Mouse (Mus musculus) liver, embryonic 14.5 days (tissue): ENCODE measurements around the gene Thsd4. TPM values are rescaled to one million over a fixed set of nuclear protein-coding genes. Genes with fewer than 3 reads are reported as not detected.

Experiments used
- ATAC-seq: fragments of 200-750 bp; cut with Nextera tagmentation; 2 replicates; pipeline ENCODE4 v1.8.0; 2017; ENCODE audit warnings: moderate number of reproducible peaks, mild to moderate bottlenecking, moderate library complexity; ENCODE audit not compliant: insufficient read depth
- DNase-seq, 3 experiments: peaks; one replicate each; pipeline ENCODE4 v3.0.0-alpha.2; 2012 to 2013; ENCODE audit warnings: low read depth in 3 of 3, low spot score in 3 of 3
- H3K27ac ChIP-seq: fragments of 300-500 bp; sonication (generic); 2 replicates; pipeline ENCODE4 v1.5.1; 2014; ENCODE audit warnings: moderate library complexity, mild to moderate bottlenecking, control low read depth, inconsistent platforms
- H3K27me3 ChIP-seq: fragments of 300-500 bp; sonication (generic); 2 replicates; pipeline ENCODE4 v1.6.1; 2014; ENCODE audit warnings: mild to moderate bottlenecking, low read length, moderate library complexity; ENCODE audit not compliant: control insufficient read depth, insufficient read depth
- H3K36me3 ChIP-seq: fragments of 300-500 bp; sonication (generic); replicated peaks from 2 replicates; pipeline ENCODE4 v1.6.1; 2014; ENCODE audit warnings: low read depth; ENCODE audit not compliant: control insufficient read depth, insufficient read depth
- H3K4me1 ChIP-seq, 2 experiments: fragments of 200-500 bp in 1 of 2; fragments of 300-500 bp in 1 of 2; sonication (generic) in 1 of 2; replicated peaks; 2 replicates each; pipeline ENCODE4 v1.6.1; 2012 to 2014; ENCODE audit warnings: antibody characterized with exemption in 1 of 2, inconsistent platforms in 1 of 2, low read length in 1 of 2; ENCODE audit not compliant: control insufficient read depth in 2 of 2, insufficient read depth in 2 of 2
- H3K4me2 ChIP-seq: fragments of 300-500 bp; sonication (generic); 2 replicates; pipeline ENCODE4 v1.6.1; 2014; ENCODE audit warnings: low read depth, mild to moderate bottlenecking, control low read depth, moderate library complexity
- H3K4me3 ChIP-seq, 2 experiments: fragments of 200-500 bp in 1 of 2; fragments of 300-500 bp in 1 of 2; sonication (generic) in 1 of 2; 2 replicates each; pipeline ENCODE4 v1.5.1; 2012 to 2014; ENCODE audit warnings: low read depth in 2 of 2, low read length in 2 of 2, mild to moderate bottlenecking in 2 of 2, control low read depth in 1 of 2, inconsistent platforms in 1 of 2, moderate library complexity in 1 of 2; ENCODE audit not compliant: insufficient read depth in 1 of 2
- H3K9ac ChIP-seq: fragments of 300-500 bp; sonication (generic); replicated peaks from 2 replicates; pipeline ENCODE4 v1.6.1; 2014; ENCODE audit warnings: mild to moderate bottlenecking, control low read depth, moderate library complexity
- H3K9me3 ChIP-seq: fragments of 300-500 bp; sonication (generic); 2 replicates; pipeline ENCODE4 v1.6.1; 2016; ENCODE audit warnings: low read length, mixed read lengths; ENCODE audit not compliant: control insufficient read depth
- CTCF ChIP-seq: IDR thresholded peaks from 2 replicates; pipeline ENCODE4 v1.5.1; 2016; ENCODE audit warnings: antibody characterized with exemption, low read depth, control low read depth
- EP300 ChIP-seq: IDR thresholded peaks from 2 replicates; pipeline ENCODE4 v1.6.1; 2016; ENCODE audit warnings: antibody characterized with exemption, low read depth
- WGBS: fragments of 180-500 bp; shearing (Covaris S2); extraction: QIAGEN DNeasy Blood & Tissue Kit; methylation state at CpG from one replicate; pipeline ENCODE4 v1.1.7; 2014; ENCODE audit not compliant: insufficient replicate concordance; 5-methylcytosine and 5-hydroxymethylcytosine counted together
- polyA plus RNA-seq, 2 experiments: library from polyadenylated mRNA; depleted of rRNA in 1 of 2; stranded (reverse) in 1 of 2; unstranded in 1 of 2; fragments of >200 nt; fragmentation: Nextera tagmentation in 1 of 2; extraction: Ambion mirVana in 1 of 2; gene quantifications; 2 replicates each; pipeline versions ENCODE4 v1.2.1 to v1.2.3; 2012 to 2014

Gene Thsd4
- polyA plus RNA-seq, 2 experiments, result 0.43 to 0.48 TPM

GRCm38 (mm10) chr9:60008936-60009335, 512.9 kb downstream of the Thsd4 start:
- no peak overlapping the region for H3K4me3 ChIP-seq
- H3K4me1 ChIP-seq, result no peaks in the 10 kb centered on the region
- H3K9ac ChIP-seq, result no peak overlapping the region
- no peak for DNase-seq
- 40% methylated on average over 7 of the region's 7 CpGs for WGBS
- no peak overlapping the region for H3K27ac ChIP-seq
- no peaks in the 10 kb centered on the region for H3K9me3 ChIP-seq
- no peak for ATAC-seq
- no peaks in the 10 kb centered on the region for H3K36me3 ChIP-seq
- TF ChIP-seq CTCF, result no peak
- no peak for TF ChIP-seq EP300
- no peak overlapping the region for H3K4me2 ChIP-seq
- no peaks in the 10 kb centered on the region for H3K27me3 ChIP-seq

GRCm38 (mm10) chr9:60002323-60002722, 519.5 kb downstream of the Thsd4 start:
- 60% methylated on average over 8 of the region's 8 CpGs for WGBS
- H3K4me1 ChIP-seq, result no peaks in the 10 kb centered on the region
- no peaks in the 10 kb centered on the region for H3K27me3 ChIP-seq
- no peaks in the 10 kb centered on the region for H3K36me3 ChIP-seq
- H3K27ac ChIP-seq, result no peak overlapping the region
- TF ChIP-seq CTCF, result no peak
- TF ChIP-seq EP300, result no peak
- H3K9me3 ChIP-seq, result no peaks in the 10 kb centered on the region
- no peak for ATAC-seq
- no peak overlapping the region for H3K4me3 ChIP-seq
- no peak for DNase-seq
- H3K4me2 ChIP-seq, result no peak overlapping the region
- no peak overlapping the region for H3K9ac ChIP-seq

- 50% methylated on average over 3 of the region's 3 CpGs for WGBS
These were observed 520.4 kb downstream of the Thsd4 start for GRCm38 (mm10) chr9:60001444-60001843.

GRCm38 (mm10) chr9:59997725-59998124, 524.1 kb downstream of the Thsd4 start:
- Histone ChIP-seq H3K27me3 (no peaks in the 10 kb centered on the region), H3K4me2 (no peak overlapping the region), H3K27ac (no peak overlapping the region), H3K4me1 (no peaks in the 10 kb centered on the region), H3K4me3 (no peak overlapping the region), H3K9ac (no peak overlapping the region), H3K36me3 (no peaks in the 10 kb centered on the region), H3K9me3 (no peaks in the 10 kb centered on the region)
- ATAC-seq (no peak), DNase-seq (no peak)
- 61% methylated on average over 4 of the region's 4 CpGs for WGBS
- no peak for TF ChIP-seq CTCF
- no peak for TF ChIP-seq EP300

More at GRCm38 (mm10) chr9:60001444-60001843, 520.4 kb downstream of the Thsd4 start:
- ATAC-seq (no peak), DNase-seq (no peak)
- no peak overlapping the region for H3K4me3 ChIP-seq
- no peak overlapping the region for H3K27ac ChIP-seq
- H3K27me3 ChIP-seq, result no peaks in the 10 kb centered on the region
- H3K9ac ChIP-seq, result no peak overlapping the region
- TF ChIP-seq EP300 (no peak), CTCF (no peak)
- H3K4me1 ChIP-seq, result no peaks in the 10 kb centered on the region
- H3K4me2 ChIP-seq, result no peak overlapping the region
- H3K9me3 ChIP-seq, result no peaks in the 10 kb centered on the region
- H3K36me3 ChIP-seq, result no peaks in the 10 kb centered on the region

- no peak for DNase-seq
- no peak for ATAC-seq
- WGBS, result 57% methylated on average over 5 of the region's 5 CpGs
- Histone ChIP-seq H3K4me1 (no peaks in the 10 kb centered on the region), H3K9me3 (no peaks in the 10 kb centered on the region), H3K27ac (no peak overlapping the region), H3K4me2 (no peak overlapping the region), H3K9ac (no peak overlapping the region), H3K4me3 (no peak overlapping the region), H3K27me3 (no peaks in the 10 kb centered on the region), H3K36me3 (no peaks in the 10 kb centered on the region)
- TF ChIP-seq EP300, result no peak
- TF ChIP-seq CTCF, result no peak
These were observed 530.4 kb downstream of the Thsd4 start for GRCm38 (mm10) chr9:59991407-59991806.
